Mouse (Mus musculus) B cell, adult 2 months (primary cell): ENCODE results near the gene Spats2l.

Experiments
- DNase-seq, 2 experiments: peaks; one replicate each; pipeline ENCODE4 v3.0.0; 2022

Spats2l gene

DNA sequence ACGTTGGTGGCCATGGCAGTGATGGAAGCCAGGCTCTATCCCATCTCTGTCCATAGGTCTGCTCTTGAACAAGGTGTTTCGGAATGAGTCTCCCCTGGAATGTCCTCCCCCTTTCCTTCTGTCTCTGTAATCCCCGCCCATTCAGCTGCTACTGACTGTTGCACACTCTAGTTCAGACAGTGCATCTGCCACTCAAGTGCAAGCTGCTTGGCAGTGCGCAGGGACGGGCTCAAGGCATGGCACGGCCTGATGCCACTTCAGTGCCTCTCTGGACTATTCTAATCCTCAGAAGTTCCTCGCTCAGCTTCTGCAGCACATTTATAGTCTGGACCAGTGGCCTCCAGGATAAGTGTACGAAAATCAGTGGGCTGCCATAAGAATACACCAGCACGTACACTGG is 52.3 kb downstream of the Spats2l start:
- DNase-seq, result no peak

- DNase-seq, result no peak
Measured at GRCm38 (mm10) chr1:57833145-57833544, 59.2 kb downstream of the Spats2l start.

- DNase-seq, result no peak
Measured at GRCm38 (mm10) chr1:57835128-57835527, 61.2 kb downstream of the Spats2l start.

DNA sequence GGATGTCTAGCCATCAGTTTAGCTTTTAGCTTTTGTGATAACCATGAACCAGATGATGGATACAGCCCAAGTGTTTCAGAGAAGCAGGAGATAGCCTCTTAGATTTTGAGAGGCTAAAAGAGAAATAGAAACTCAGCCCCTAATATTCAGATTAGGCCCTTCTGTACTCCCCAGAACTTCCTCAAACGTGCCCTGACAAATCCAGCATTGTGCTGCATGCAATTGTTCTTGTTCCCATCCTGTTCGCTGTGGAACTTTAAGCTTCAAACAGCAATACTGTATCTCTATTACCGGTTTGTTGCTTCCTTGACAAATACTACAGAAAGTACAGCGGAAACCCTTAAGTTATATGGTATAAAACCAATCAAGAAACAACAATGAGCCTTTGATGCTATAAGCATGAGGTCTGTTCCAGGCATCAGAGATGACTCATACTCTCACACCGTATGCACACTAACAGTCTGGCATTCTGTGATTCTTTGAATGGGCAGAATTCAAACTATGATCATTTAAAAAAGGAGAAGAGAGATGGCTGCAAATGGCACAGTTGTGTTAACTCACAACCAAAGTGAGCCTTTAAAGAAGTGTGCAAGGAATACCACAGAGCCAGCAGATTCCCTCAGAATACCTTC is 62.8 kb downstream of the Spats2l start:
- DNase-seq, result no peak

DNA sequence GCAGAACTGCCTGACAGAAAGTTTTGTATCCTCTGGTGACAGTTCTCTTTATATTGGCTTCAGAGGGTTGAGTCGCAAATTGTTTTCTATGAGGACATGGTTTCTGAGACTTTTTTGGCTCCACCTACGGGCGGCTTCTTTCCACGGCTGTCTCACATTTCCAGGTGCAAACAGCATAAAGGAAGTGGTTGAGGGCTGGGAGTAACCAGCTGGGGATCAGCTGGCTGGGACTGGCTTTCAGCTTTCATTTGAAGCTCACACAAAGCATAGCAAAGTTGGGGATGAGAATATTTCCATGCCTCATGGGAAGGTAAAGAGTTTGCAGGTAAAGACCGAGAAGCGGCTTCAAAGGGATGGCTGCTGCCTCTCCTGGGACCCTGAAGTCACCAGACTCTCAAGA is 65.9 kb downstream of the Spats2l start:
- no peak for DNase-seq

- no peak for DNase-seq
Measured at GRCm38 (mm10) chr1:57845054-57845722, 71.2 kb downstream of the Spats2l start.

- DNase-seq, result no peak
Measured at GRCm38 (mm10) chr1:57846856-57847698, 73.1 kb downstream of the Spats2l start.

- no peak for DNase-seq
Measured at GRCm38 (mm10) chr1:57849087-57849486, 75.1 kb downstream of the Spats2l start.

GRCm38 (mm10) chr1:57849916-57850315 is 76.0 kb downstream of the Spats2l start:
- no peak for DNase-seq

- DNase-seq, result no peak
Measured at GRCm38 (mm10) chr1:57851871-57852270, 77.9 kb downstream of the Spats2l start.

- DNase-seq, result no peak
Measured at GRCm38 (mm10) chr1:57852562-57853271, 78.8 kb downstream of the Spats2l start.

DNA sequence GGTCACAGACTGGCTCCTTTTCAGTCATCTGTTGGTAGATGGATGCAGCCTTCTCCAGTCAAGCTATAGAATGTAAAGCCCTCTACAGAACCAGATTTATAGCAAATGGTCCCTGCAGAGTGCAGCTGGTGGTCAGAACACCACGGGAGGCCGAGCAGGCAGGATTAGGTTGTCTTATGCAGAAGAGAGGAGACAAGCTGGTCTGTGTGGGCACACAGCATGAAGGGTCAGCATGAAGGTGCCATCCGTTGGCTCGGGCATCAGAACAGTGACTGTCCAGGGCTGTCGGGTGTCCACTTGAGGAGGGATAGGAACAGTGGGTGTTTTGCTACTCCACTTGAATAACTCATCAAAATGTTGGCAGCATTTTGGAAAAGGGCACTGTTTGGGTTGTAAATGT is 83.8 kb downstream of the Spats2l start:
- DNase-seq, result no peak

GRCm38 (mm10) chr1:57862024-57862423 is 88.1 kb downstream of the Spats2l start:
- no peak for DNase-seq

DNA sequence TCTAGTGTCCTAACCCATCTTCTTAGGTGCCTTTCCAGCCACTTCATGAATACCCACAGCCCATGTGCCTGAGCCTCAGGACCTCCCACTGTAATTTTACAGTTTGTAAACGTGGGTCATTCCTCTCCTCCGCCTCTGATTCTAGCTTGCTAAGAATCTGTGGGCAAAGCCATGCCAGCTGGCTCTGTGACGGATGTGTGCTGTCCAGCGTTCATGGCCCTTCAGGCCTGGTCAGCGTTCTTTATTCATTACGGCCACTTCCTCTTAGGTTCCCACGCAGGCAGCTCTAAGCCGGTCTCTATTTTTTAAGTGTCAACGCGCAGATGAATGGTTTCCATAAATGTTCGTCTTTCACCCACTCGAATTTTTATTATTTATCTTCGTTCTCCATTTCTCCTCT is 94.7 kb downstream of the Spats2l start:
- DNase-seq, result no peak

DNA sequence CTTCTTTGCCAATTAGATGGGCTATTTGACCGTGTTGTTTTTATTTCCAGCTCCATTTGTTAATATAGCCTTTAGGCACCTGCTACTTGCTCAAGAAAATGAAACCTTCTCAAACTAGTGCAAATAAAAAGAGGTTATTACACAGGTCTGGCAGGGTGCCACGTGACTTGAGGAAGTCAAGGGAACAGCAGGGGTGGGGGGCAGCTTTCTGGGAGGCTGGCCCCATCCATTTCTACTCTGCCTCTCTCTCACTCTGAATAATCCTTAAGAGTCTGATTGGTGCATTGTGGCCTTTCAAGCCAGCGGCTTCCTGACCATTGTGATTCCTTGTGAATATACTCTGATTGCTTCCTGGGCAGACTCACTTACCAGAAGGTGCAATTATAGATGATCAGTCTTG is 98.0 kb downstream of the Spats2l start:
- no peak for DNase-seq

DNA sequence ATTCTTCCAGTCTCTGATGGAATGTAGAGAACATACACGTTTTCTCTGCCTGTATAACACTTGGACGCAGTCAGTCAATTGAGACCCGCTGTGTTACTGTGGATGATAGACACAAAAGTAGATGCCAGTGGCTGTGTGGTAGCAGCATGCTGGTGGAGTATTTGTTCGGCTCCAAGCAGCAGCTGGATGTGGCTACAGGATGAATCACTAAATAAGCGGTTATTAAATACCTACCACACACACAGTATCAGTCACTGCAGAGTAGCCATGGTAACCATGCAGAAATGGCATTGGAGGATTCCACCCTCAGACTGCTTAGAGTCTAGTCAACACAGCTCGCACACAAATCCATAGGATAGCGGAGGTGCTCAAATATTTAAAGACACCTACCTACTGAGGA is 100.0 kb downstream of the Spats2l start:
- no peak for DNase-seq

DNA sequence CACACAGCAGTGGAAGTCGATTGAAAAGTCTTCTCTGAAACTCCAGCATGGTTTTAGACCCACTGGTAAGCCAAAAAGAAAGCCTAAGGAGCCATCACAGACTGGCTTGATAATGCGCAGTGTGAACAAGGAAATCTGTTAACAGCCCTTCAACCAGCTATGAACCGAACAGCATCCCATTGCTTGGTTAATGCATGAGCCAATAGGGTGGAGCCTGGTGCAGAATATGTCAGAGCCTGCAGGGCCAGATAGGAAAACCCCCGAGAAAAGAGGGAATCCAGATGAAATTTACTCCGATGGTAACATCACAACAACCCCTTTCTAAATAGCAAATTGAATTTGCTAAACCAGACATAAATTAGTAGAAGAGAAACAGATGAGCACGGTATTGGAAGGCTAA is 101.1 kb downstream of the Spats2l start:
- DNase-seq, result no peak

- DNase-seq, result no peak
Measured at GRCm38 (mm10) chr1:57875512-57875911, 101.5 kb downstream of the Spats2l start.

DNA sequence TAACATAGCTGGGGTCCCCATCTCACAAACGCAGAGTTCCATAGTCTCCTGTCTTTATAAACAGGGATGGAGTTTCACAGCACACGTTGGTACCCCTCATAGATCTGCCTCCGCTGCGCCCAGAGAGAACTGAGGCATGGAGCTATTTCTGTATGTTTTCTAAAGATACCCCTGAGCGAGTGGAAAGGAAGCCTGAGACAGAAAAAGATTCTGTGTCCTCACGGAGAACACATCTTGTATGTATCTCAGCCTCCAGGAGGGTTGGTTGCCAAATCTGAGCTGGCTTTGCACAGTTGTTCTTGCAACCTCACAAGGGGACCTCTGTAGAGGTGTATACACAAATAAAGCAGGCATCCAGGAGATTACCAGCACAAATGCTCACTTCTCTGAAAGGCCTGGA is 105.0 kb downstream of the Spats2l start:
- no peak for DNase-seq

- no peak for DNase-seq
Measured at GRCm38 (mm10) chr1:57884867-57885266, 110.9 kb downstream of the Spats2l start.

- no peak for DNase-seq
Measured at GRCm38 (mm10) chr1:57889803-57890202, 115.8 kb downstream of the Spats2l start.

- DNase-seq, result no peak
Measured at GRCm38 (mm10) chr1:57890259-57890902, 116.4 kb downstream of the Spats2l start.

GRCm38 (mm10) chr1:57890903-57891267 is 116.9 kb downstream of the Spats2l start:
- DNase-seq, result no peak
